Mouse (Mus musculus): ENCODE measurements around the gene Olfr769. TPM values are rescaled to one million over a fixed set of nuclear protein-coding genes. Genes with fewer than 3 reads are reported as not detected.

Gene Olfr769
- not detected for polyA plus RNA-seq (2017; shearing (Covaris generic))

DNA sequence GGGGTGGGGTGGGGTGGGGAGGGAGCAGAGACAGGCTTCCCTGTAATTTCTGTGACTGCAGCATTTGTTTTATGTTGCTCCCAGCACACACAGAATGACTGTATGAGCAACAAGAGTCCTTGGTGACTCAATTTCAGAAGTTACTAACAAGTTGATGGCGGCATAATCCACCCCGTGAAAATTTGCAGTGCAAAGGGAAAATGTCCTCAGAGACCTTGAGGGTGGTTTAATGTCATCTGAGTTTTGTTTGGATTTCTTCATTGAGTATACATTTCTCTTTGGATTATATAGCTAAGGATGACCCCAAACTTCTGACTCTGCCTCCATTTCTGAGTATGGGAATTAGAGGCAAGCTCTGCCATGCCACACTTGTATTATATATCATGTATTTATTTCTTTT, at the start of gene Olfr769:
TSS of gene Olfr769 (minus strand) at position 101 of the 400 bp plus-strand sequence.

DNA sequence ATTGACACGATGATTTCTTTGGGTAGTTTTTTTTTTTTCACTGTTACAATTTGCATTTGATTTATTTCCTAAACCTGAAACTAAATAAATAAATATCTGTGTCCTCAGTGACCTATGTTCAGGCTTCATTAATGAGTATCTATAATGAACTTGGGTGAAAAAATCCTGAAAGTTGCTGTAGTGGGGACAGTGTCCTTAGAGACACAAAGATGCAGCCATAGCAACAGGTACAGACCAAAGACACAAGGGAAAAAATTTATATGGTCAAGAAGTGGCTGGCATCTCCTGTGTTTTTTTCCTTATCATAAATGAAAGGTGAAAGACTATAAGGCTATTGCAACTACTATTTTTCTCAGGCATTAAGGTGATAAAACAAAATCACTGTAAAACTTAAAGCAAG, 47.0 kb upstream of the Olfr769 start, which contains the start of gene Olfr771:
TSS of gene Olfr771 (minus strand) at position 101 of the 400 bp plus-strand sequence.

GRCm38 (mm10) chr10:129138898-129139297, 21.2 kb upstream of the Olfr769 start, which contains the start of gene Olfr770:
TSS of gene Olfr770 (minus strand) at chr10:129138998.

GRCm38 (mm10) chr10:129099275-129099674, 18.4 kb downstream of the Olfr769 start, which contains the start of gene Olfr768:
TSS of gene Olfr768 (minus strand) at chr10:129099375.

DNA sequence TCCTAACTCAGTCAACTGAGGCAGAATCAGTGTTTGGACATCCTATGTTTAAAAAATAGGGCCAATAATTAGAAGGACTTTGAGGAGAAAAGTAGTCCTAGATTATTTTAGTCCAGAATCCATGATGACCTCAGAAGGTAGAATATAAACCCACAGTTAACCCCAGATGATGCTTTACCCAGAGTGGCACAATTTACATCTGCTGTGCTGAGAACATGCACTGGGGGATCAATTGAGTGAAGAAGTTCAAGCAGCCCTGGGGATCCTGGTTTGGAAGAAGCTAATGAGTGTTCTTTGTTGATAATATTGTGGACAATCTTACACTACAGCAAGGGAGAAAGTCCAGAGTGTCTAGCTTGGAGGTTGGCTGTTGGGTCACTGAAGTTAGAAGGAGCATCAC, 34.9 kb downstream of the Olfr769 start, which contains the start of gene Olfr767:
TSS of gene Olfr767 (minus strand) at position 101 of the 400 bp plus-strand sequence.

DNA sequence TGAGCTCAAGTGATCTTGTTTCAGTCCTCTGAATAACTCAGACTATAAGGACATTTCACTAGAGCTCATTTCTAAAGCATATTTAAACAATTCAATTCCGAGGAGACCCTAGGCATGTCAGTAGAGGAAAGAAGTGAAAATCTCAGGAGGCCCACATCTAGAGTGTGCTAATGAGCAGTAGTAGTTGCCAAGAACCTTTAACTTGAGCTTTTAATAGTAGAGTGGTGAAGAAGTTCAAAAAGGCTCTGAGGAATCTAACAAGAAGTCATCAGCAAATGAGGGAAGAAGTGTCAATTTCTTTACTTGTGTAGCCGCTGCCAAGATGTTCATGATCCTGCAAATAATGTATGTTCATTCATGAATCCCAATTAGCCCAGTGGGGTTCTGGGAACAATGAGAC, 48.8 kb downstream of the Olfr769 start, which contains the start of gene Olfr766-ps1:
TSS of gene Olfr766-ps1 (minus strand) at position 101 of the 400 bp plus-strand sequence.

Other genes starting within 250 kb of the Olfr769 start
- gene Gdf11, start 226.1 kb downstream of the Olfr769 start, polyA plus RNA-seq (2017; shearing (Covaris generic)), result 0.88 TPM
- gene Cd63, start 216.9 kb downstream of the Olfr769 start, polyA plus RNA-seq (2017; shearing (Covaris generic)), result 0.20 TPM
- gene Rdh5, start 195.0 kb downstream of the Olfr769 start, polyA plus RNA-seq (2017; shearing (Covaris generic)), result 13.5 TPM
- 185 TPM for gene Bloc1s1, start 193.8 kb downstream of the Olfr769 start, polyA plus RNA-seq (2017; shearing (Covaris generic))
- 10.1 TPM for gene Itga7, start 184.0 kb downstream of the Olfr769 start, polyA plus RNA-seq (2017; shearing (Covaris generic))
- gene Mettl7b, start 156.9 kb downstream of the Olfr769 start, polyA plus RNA-seq (2017; shearing (Covaris generic)), result not detected
- gene Olfr9, start 128.4 kb downstream of the Olfr769 start, polyA plus RNA-seq (2017; shearing (Covaris generic)), result not detected
- not detected for gene Olfr763, start 107.1 kb downstream of the Olfr769 start, polyA plus RNA-seq (2017; shearing (Covaris generic))
- not detected for gene Olfr764-ps1, start 78.0 kb downstream of the Olfr769 start, polyA plus RNA-seq (2017; shearing (Covaris generic))
- not detected for gene Olfr765, start 67.9 kb downstream of the Olfr769 start, polyA plus RNA-seq (2017; shearing (Covaris generic))
- not detected for gene Olfr766-ps1, start 48.9 kb downstream of the Olfr769 start, polyA plus RNA-seq (2017; shearing (Covaris generic))
- gene Olfr767, start 35.0 kb downstream of the Olfr769 start, polyA plus RNA-seq (2017; shearing (Covaris generic)), result not detected
- gene Olfr768, start 18.5 kb downstream of the Olfr769 start, polyA plus RNA-seq (2017; shearing (Covaris generic)), result not detected
- not detected for gene Olfr770, start 21.1 kb upstream of the Olfr769 start, polyA plus RNA-seq (2017; shearing (Covaris generic))
- not detected for gene Olfr771, start 46.9 kb upstream of the Olfr769 start, polyA plus RNA-seq (2017; shearing (Covaris generic))
- not detected for gene Olfr772, start 60.1 kb upstream of the Olfr769 start, polyA plus RNA-seq (2017; shearing (Covaris generic))
- gene Olfr773, start 69.6 kb upstream of the Olfr769 start, polyA plus RNA-seq (2017; shearing (Covaris generic)), result not detected
- gene Olfr774, start 118.3 kb upstream of the Olfr769 start, polyA plus RNA-seq (2017; shearing (Covaris generic)), result not detected
- gene Olfr775, start 130.6 kb upstream of the Olfr769 start, polyA plus RNA-seq (2017; shearing (Covaris generic)), result not detected
- gene Olfr776, start 141.3 kb upstream of the Olfr769 start, polyA plus RNA-seq (2017; shearing (Covaris generic)), result not detected
- not detected for gene Olfr777, start 153.6 kb upstream of the Olfr769 start, polyA plus RNA-seq (2017; shearing (Covaris generic))
- gene Olfr780, start 200.3 kb upstream of the Olfr769 start, polyA plus RNA-seq (2017; shearing (Covaris generic)), result not detected
- gene Olfr781, start 211.0 kb upstream of the Olfr769 start, polyA plus RNA-seq (2017; shearing (Covaris generic)), result not detected
- gene Olfr782, start 231.0 kb upstream of the Olfr769 start, polyA plus RNA-seq (2017; shearing (Covaris generic)), result not detected

Data from activated CD4-positive, CD25-positive, alpha-beta regulatory T cell, adult 9 weeks (primary cell).